Mouse (Mus musculus) spleen, adult 18-20 months (tissue): ENCODE data around the gene Apom.
"Not testable (repeated sequence)": the region's sequence is repeated elsewhere in the genome, so short reads cannot be mapped to it uniquely, and the experiment has no call there.

Source experiments
- DNase-seq, 2 experiments: peaks; one replicate each; pipeline ENCODE4 v3.0.0; 2022; ENCODE audit warnings: mixed read lengths in 2 of 2

The Apom gene

GRCm38 (mm10) chr17:35126206-35126611 lies 5.6 kb downstream of the Apom start, which contains the start of gene D17H6S53E:
Gene D17H6S53E, plus strand, starts transcription at chr17:35126373.
- peak; percentile 66 to 76 for DNase-seq

GRCm38 (mm10) chr17:35125578-35125977 lies 6.3 kb downstream of the Apom start:
- no peak for DNase-seq

- no peak for DNase-seq
These were observed 6.8 kb downstream of the Apom start for GRCm38 (mm10) chr17:35125081-35125480.

GRCm38 (mm10) chr17:35124261-35124896 lies 7.5 kb downstream of the Apom start:
- DNase-seq: not testable (repeated sequence)

GRCm38 (mm10) chr17:35123287-35123686 lies 8.6 kb downstream of the Apom start:
- DNase-seq: not testable (repeated sequence)

- DNase-seq: peak in 1 of 2 experiments; percentile 24
These were observed 10.0 kb downstream of the Apom start, which contains the start of gene Csnk2b for GRCm38 (mm10) chr17:35121871-35122303. Gene Csnk2b, minus strand, starts transcription at chr17:35122053.

- DNase-seq: peak; percentile 95 to 96
These were observed 10.6 kb downstream of the Apom start, which contains the start of gene Gpank1 for GRCm38 (mm10) chr17:35121143-35121799. Gene Gpank1, plus strand, starts transcription at chr17:35121455.

- no peak for DNase-seq
These were observed 11.1 kb downstream of the Apom start for GRCm38 (mm10) chr17:35120745-35121142.

GRCm38 (mm10) chr17:35115046-35116019 lies 16.5 kb downstream of the Apom start, which contains the start of gene Ly6g5b:
Gene Ly6g5b, minus strand, starts transcription at chr17:35115428.
- DNase-seq: peak in 1 of 2 experiments; percentile 36

GRCm38 (mm10) chr17:35111774-35112173 lies 20.1 kb downstream of the Apom start:
- no peak for DNase-seq

GRCm38 (mm10) chr17:35108097-35108496 lies 23.8 kb downstream of the Apom start, which contains the start of gene Ly6g5c:
Gene Ly6g5c, plus strand, starts transcription at chr17:35108279.
- DNase-seq: no peak

GRCm38 (mm10) chr17:35106522-35106921 lies 25.3 kb downstream of the Apom start:
- DNase-seq: no peak

GRCm38 (mm10) chr17:35105740-35106389 lies 26.0 kb downstream of the Apom start:
- no peak for DNase-seq

GRCm38 (mm10) chr17:35104754-35105153 lies 27.1 kb downstream of the Apom start:
- DNase-seq: no peak

- DNase-seq: no peak
These were observed 27.8 kb downstream of the Apom start for GRCm38 (mm10) chr17:35104079-35104478.

GRCm38 (mm10) chr17:35103221-35103690 lies 28.6 kb downstream of the Apom start:
- DNase-seq: no peak

GRCm38 (mm10) chr17:35102299-35102698 lies 29.6 kb downstream of the Apom start:
- no peak for DNase-seq

GRCm38 (mm10) chr17:35101161-35101560 lies 30.7 kb downstream of the Apom start:
- DNase-seq: no peak

GRCm38 (mm10) chr17:35100196-35100765 lies 31.6 kb downstream of the Apom start:
- DNase-seq: no peak

- DNase-seq: no peak
These were observed 34.6 kb downstream of the Apom start for GRCm38 (mm10) chr17:35097164-35097655.

- no peak for DNase-seq
These were observed 35.3 kb downstream of the Apom start for GRCm38 (mm10) chr17:35096597-35096996.
